10 mouse cellular contexts compared by ENCODE assay signal in the genomic region with DNA sequence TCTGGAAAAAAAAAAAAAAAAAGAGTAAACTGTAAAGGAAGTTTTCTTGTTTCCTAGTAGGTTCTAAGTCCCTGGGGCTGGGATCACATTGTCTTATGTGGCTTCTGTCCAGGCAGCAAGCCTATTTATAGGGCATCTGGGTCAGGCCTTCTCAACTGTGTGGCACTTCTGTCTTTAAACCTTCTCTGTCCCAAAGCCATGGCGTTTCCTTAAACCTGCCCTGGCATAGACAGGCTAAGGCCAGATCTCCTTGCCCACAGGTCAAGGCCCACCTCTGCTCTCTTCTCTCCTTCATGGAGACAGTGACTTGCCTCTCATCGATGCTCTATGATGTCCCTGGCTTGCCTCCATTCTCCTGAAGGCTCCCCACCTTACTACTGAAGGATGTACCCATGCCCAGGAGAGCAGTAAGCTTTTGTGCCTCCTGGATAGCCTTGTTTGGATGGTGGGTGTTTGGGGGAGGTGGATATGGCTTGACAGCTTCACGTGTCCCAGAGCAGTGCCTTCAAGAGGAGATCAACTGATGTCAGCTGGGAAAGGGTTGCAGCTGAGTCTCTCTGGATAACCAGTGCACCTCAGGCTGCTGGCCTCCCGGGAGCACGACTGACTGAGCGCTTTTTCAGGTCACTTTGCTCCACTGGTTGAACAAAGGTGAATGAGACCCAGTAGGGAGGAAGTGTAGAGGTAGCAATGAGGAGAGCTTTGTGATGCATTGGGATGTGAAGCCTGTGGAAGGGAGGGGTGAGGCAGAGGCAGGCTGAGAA. TPM values are rescaled to one million over a fixed set of nuclear protein-coding genes. Genes with fewer than 3 reads are reported as not detected.
A peak's percentile ranks its signal among the peaks of the same experiment; 100 is the strongest.
DNase-seq lines count a peak whose midpoint lies in the region; ATAC-seq and TF ChIP-seq lines count a peak whose summit lies in the region.
"Had no signal": no experiment of that assay in that cellular context is flagged by ENCODE, and none has a peak within 500 bp of the region (broad histone marks: within the 10 kb centered on the region; RNA-seq: fewer than 3 reads in every experiment).

No protein-coding gene starts in this region.

- DNase-seq in lung, postnatal 4 days = no peak
- DNase-seq in kidney, postnatal 36 days = peak; percentile 65 to 74
- DNase-seq in stomach, postnatal 0 days (ENCODE audit: low spot score) = no peak
- DNase-seq in gastrocnemius, postnatal 14 days = no peak
- DNase-seq in thymus, postnatal 14 days = no peak
- no peak for DNase-seq in thymus, postnatal 10 days (ENCODE audit: low spot score in 2 of 2)
- DNase-seq: cerebellum, adult 9-10 months had no signal

- no peak for ATAC-seq in lung, embryonic 16.5 days (ENCODE audit: low read depth)
- ATAC-seq in heart, embryonic 15.5 days (replicated peaks; ENCODE audit: insufficient number of reproducible peaks, insufficient read depth, low FRiP score, low read depth) = no peak
- ATAC-seq in stomach, postnatal 0 days (ENCODE audit: low FRiP score, low TSS enrichment) = no peak

- no peak for TF ChIP-seq CTCF in stomach, postnatal 0 days (IDR thresholded peaks at IDR 0.05; ENCODE audit: low read depth)

- H3K9me3 ChIP-seq in lung, embryonic 16.5 days (ENCODE audit: control insufficient read depth, low read length) = no peaks in the 10 kb centered on the region
- H3K9me3 ChIP-seq in heart, embryonic 15.5 days (replicated peaks) = no peaks in the 10 kb centered on the region
- H3K9me3 ChIP-seq in stomach, postnatal 0 days (ENCODE audit: control insufficient read depth, low read length) = no peaks in the 10 kb centered on the region

- TF ChIP-seq EP300 in stomach, postnatal 0 days (optimal IDR thresholded peaks at IDR 0.05) = no peak

- intact Hi-C loops in gastrocnemius, postnatal 14 days (cut with DNase I; ENCODE audit: low total_unique reads) = loop anchor here (10.0 kb wide), 1 partner anchor 377 kb away; no protein-coding TSS in a partner anchor

- H3K27ac ChIP-seq in lung, embryonic 16.5 days (ENCODE audit: low read length) = no peak overlapping the region
- peak overlapping the region; percentile 28; the same call in 1 of the 2 replicates for H3K27ac ChIP-seq in heart, embryonic 15.5 days
- no peak overlapping the region for H3K27ac ChIP-seq in stomach, postnatal 0 days (replicated peaks)

- peak overlapping the region; percentile 44 for H3K4me2 ChIP-seq in lung, embryonic 16.5 days (ENCODE audit: low read depth, low read length)
- peak overlapping the region; percentile 69 for H3K4me2 ChIP-seq in heart, embryonic 15.5 days
- H3K4me2 ChIP-seq in stomach, postnatal 0 days (replicated peaks; ENCODE audit: low read depth) = peak overlapping the region; percentile 35; the same call in 1 of the 2 replicates

- peak overlapping the region; percentile 12; the same call in 1 of the 2 replicates for H3K9ac ChIP-seq in lung, embryonic 16.5 days (ENCODE audit: low read length)
- H3K9ac ChIP-seq in heart, embryonic 15.5 days = no peak overlapping the region
- H3K9ac ChIP-seq in stomach, postnatal 0 days (ENCODE audit: low read length) = no peak overlapping the region

- peaks cover 10% of the 10 kb centered on the region for H3K4me1 ChIP-seq in lung, embryonic 16.5 days (replicated peaks; ENCODE audit: control insufficient read depth, insufficient read depth, low read length)
- H3K4me1 ChIP-seq in heart, embryonic 15.5 days (replicated peaks) = peaks cover 56% of the 10 kb centered on the region
- H3K4me1 ChIP-seq in stomach, postnatal 0 days (replicated peaks; ENCODE audit: control insufficient read depth, insufficient read depth) = peaks cover 12% of the 10 kb centered on the region

- no peaks in the 10 kb centered on the region for H3K36me3 ChIP-seq in lung, embryonic 16.5 days (ENCODE audit: control insufficient read depth, insufficient read depth, low read length)
- no peaks in the 10 kb centered on the region for H3K36me3 ChIP-seq in heart, embryonic 15.5 days
- no peaks in the 10 kb centered on the region for H3K36me3 ChIP-seq in stomach, postnatal 0 days (ENCODE audit: control insufficient read depth, insufficient read depth, low read length)
- H3K36me3 ChIP-seq: G1E had no signal

- peak overlapping the region; percentile 57 for H3K4me3 ChIP-seq in lung, embryonic 16.5 days (ENCODE audit: low read length)
- H3K4me3 ChIP-seq in heart, embryonic 15.5 days = peak overlapping the region; percentile 58
- no peak overlapping the region for H3K4me3 ChIP-seq in stomach, postnatal 0 days (ENCODE audit: low read depth, low read length)

- H3K27me3 ChIP-seq in lung, embryonic 16.5 days (ENCODE audit: control insufficient read depth, insufficient read depth, low read depth, low read length) = peaks cover 7% of the 10 kb centered on the region
- H3K27me3 ChIP-seq in heart, embryonic 15.5 days = peaks cover 5% of the 10 kb centered on the region
- no peaks in the 10 kb centered on the region for H3K27me3 ChIP-seq in stomach, postnatal 0 days (ENCODE audit: control insufficient read depth, insufficient read depth, low read length)

- 65% methylated on average over 6 of the region's 6 CpGs for WGBS in lung, embryonic 16.5 days
- WGBS in heart, embryonic 15.5 days = 53% methylated on average over 6 of the region's 6 CpGs
- 58% methylated on average over 6 of the region's 6 CpGs for WGBS in stomach, postnatal 0 days

RNA-seq across cellular contexts. Expression of gene Ackr3, which starts 4.1 kb away (rescaled TPM):
- polyA plus RNA-seq in lung, embryonic 16.5 days (2015; fragmentation: Nextera tagmentation; extraction: Ambion mirVana) = 27.4 and 27.6 TPM in 2 replicates
- 26.9 and 29.0 TPM in 2 replicates for polyA plus RNA-seq in heart, embryonic 15.5 days (2015; fragmentation: Nextera tagmentation; extraction: Ambion mirVana)
- 14.6 and 15.6 TPM in 2 replicates for polyA plus RNA-seq in stomach, postnatal 0 days (2015; fragmentation: Nextera tagmentation; extraction: Ambion mirVana)
- total RNA-seq in gastrocnemius, postnatal 14 days (2021) = 10 to 100 TPM; 14.1 to 16.2 TPM
- polyA plus RNA-seq: G1E had no signal

RNA-seq across cellular contexts. Expression of gene Iqca, which starts 54.7 kb away (rescaled TPM):
- 2.1 and 2.9 TPM in 2 replicates for polyA plus RNA-seq in lung, embryonic 16.5 days (2015; fragmentation: Nextera tagmentation; extraction: Ambion mirVana)
- 0.15 TPM in 1 of 2 replicates, not detected in the other for polyA plus RNA-seq in heart, embryonic 15.5 days (2015; fragmentation: Nextera tagmentation; extraction: Ambion mirVana)
- polyA plus RNA-seq in stomach, postnatal 0 days (2015; fragmentation: Nextera tagmentation; extraction: Ambion mirVana) = 0.06 TPM in 1 of 2 replicates, not detected in the other
- total RNA-seq in gastrocnemius, postnatal 14 days (2021) = under 1 TPM in 1 of 2 experiments, not detected in 1; 0.16 TPM
- polyA plus RNA-seq: G1E had no signal

Comparison
In these comparisons a context has a peak if more than half of its experiments do, and no peak if none do; other contexts are left out.
1. DNase-seq: peak in kidney, postnatal 36 days (2 of 2); none in lung, postnatal 4 days (0 of 2), stomach, postnatal 0 days (single experiment), gastrocnemius, postnatal 14 days (single experiment), thymus, postnatal 14 days (single experiment) and thymus, postnatal 10 days (0 of 2).
2. Peak in every context shown above with its lines, with median percentiles within 50 percentile points of each other: H3K4me2 ChIP-seq.